Comparison of ENCODE assay signal across 8 mouse cellular contexts in the genomic region with DNA sequence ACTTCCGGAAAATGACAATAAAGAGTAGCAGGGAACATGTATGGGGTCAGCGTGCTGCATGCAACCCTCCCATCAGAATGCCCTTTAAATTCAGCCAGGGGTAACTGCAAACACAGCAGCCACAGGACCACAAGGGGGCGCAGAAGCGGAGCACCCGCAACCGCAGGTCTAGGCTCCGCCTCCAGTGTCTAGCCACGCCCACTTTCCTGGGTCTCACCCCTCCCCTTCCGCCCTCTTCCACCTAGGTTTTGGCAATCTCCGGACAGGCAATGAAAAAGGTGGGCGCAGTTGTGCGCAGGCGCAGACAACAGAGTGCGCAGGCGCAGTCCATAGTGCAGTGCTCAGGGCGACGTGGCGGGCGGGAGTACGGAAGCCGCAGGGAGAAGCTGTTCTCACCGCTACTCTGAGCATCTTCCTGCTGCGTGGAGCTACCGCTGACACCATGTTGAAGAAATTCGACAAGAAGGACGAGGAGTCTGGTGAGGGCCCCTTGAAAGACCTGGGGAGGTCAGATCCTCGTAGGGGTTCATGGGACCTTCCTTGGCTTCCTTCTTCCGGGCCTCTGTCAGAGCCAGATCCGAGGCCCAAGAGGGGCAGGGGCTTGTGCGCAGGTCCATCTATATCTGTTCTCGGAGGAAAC. TPM values are rescaled to one million over a fixed set of nuclear protein-coding genes. Genes with fewer than 3 reads are reported as not detected.
A peak's percentile ranks its signal among the peaks of the same experiment; 100 is the strongest.
DNase-seq lines count a peak whose midpoint lies in the region; ATAC-seq lines count a peak whose summit lies in the region.

A gene (plus strand): TSS at position 221 of the 640 bp plus-strand sequence.

- peak within 1 kb of the TSS; percentile 85 for H3K4me3 ChIP-seq in intestine, embryonic 14.5 days (ENCODE audit: low read depth, low read length)

- WGBS in intestine, embryonic 14.5 days, result under 1% methylated on average over 31 of the region's 31 CpGs

- H3K4me1 ChIP-seq in intestine, embryonic 14.5 days (replicated peaks; ENCODE audit: control insufficient read depth, insufficient read depth, low read length), result peaks cover 8% of the 10 kb centered on the region

- peaks cover 38% of the 10 kb centered on the region for H3K36me3 ChIP-seq in intestine, embryonic 14.5 days (ENCODE audit: control insufficient read depth, insufficient read depth, low read length)

- ATAC-seq in intestine, embryonic 14.5 days (replicated peaks; ENCODE audit: low FRiP score, low TSS enrichment, low read depth), result peak; percentile 92

- no peaks in the 10 kb centered on the region for H3K27me3 ChIP-seq in intestine, embryonic 14.5 days (replicated peaks; ENCODE audit: control insufficient read depth, insufficient read depth, low read length)

- peak within 1 kb of the TSS; percentile 74; the same call in 1 of the 2 replicates for H3K27ac ChIP-seq in intestine, embryonic 14.5 days (ENCODE audit: low read depth)

- DNase-seq in adrenal gland, adult 18-20 months (ENCODE audit: low spot score in 2 of 2), result peak; percentile 100
- DNase-seq in embryo, embryonic 11 days, result peak; percentile 99
- DNase-seq in gastrocnemius, postnatal 25 days, result peak; percentile 99
- DNase-seq in intestine, embryonic 14.5 days (ENCODE audit: low spot score), result peak; percentile 100
- peak; percentile 100 for DNase-seq in left cerebral cortex, postnatal 14 days (ENCODE audit: low spot score in 2 of 2)
- peak; percentile 100 for DNase-seq in mesoderm, embryonic 11.5 days (ENCODE audit: low read depth, low spot score)
- peak; percentile 99 for DNase-seq in right cerebral cortex, postnatal 36 days (ENCODE audit: low spot score in 2 of 2)
- DNase-seq in yolk sac, embryonic 10.5 days (ENCODE audit: low spot score), result peak; percentile 99

- peak within 1 kb of the TSS; percentile 86 for H3K9ac ChIP-seq in intestine, embryonic 14.5 days (ENCODE audit: low read length)

- H3K4me2 ChIP-seq in intestine, embryonic 14.5 days (ENCODE audit: low read length), result peak within 1 kb of the TSS; percentile 84

- H3K9me3 ChIP-seq in intestine, embryonic 14.5 days (ENCODE audit: control insufficient read depth, low read length), result no peaks in the 10 kb centered on the region

- intact Hi-C loops in left cerebral cortex, postnatal 14 days (cut with DNase I), result loop anchor here (5.0 kb wide), 1 partner anchor 45 kb away; no protein-coding TSS in a partner anchor

RNA-seq across cellular contexts. Expression of the gene that starts here (rescaled TPM):
- 100 to 1,000 TPM; 103 to 105 TPM for total RNA-seq in adrenal gland, adult 18-20 months (2021)
- total RNA-seq in gastrocnemius, postnatal 25 days (2021), result 10 to 100 TPM; 30.1 to 35.4 TPM
- 170 and 172 TPM in 2 replicates for polyA plus RNA-seq in intestine, embryonic 14.5 days (2014; fragmentation: Nextera tagmentation; extraction: Ambion mirVana)
- total RNA-seq in left cerebral cortex, postnatal 14 days (2021), result 100 to 1,000 TPM; 196 to 202 TPM

Comparison
In these comparisons a context has a peak if more than half of its experiments do, and no peak if none do; other contexts are left out.
1. Peak in every context shown above with its lines: DNase-seq, ATAC-seq, H3K4me3 ChIP-seq and H3K27ac ChIP-seq.